Mouse (Mus musculus): ENCODE results near the gene Svip.

- TF ChIP-seq CHD2 (IDR thresholded peaks at IDR 0.05; ENCODE audit: low read length) (no peak), BHLHE40 (IDR thresholded peaks at IDR 0.05; ENCODE audit: low read depth, low read length) (no peak), POLR2A (IDR thresholded peaks at IDR 0.05; ENCODE audit: low read depth, low read length) (no peak), ELF1 (IDR thresholded peaks at IDR 0.05; ENCODE audit: low read depth, low read length) (no peak), PAX5 (IDR thresholded peaks at IDR 0.05; ENCODE audit: low read length) (no peak), CTCF (conservative IDR thresholded peaks at IDR 0.05 in 1 of 2, IDR thresholded peaks at IDR 0.05 in 1 of 2; ENCODE audit: low read depth in 2 of 2, low read length in 2 of 2) (no peak), USF1 (IDR thresholded peaks at IDR 0.05; ENCODE audit: low read depth, low read length) (no peak), USF2 (conservative IDR thresholded peaks at IDR 0.05; ENCODE audit: low read depth, low read length) (no peak)
Measured at GRCm38 (mm10) chr7:51973091-51973490, 32.7 kb downstream of the Svip start.
